Mouse (Mus musculus): ENCODE results near the gene Ripply2. TPM values are rescaled to one million over a fixed set of nuclear protein-coding genes. Genes with fewer than 3 reads are reported as not detected.

The Ripply2 gene
- polyA plus RNA-seq, 1 experiment, result not detected

DNA sequence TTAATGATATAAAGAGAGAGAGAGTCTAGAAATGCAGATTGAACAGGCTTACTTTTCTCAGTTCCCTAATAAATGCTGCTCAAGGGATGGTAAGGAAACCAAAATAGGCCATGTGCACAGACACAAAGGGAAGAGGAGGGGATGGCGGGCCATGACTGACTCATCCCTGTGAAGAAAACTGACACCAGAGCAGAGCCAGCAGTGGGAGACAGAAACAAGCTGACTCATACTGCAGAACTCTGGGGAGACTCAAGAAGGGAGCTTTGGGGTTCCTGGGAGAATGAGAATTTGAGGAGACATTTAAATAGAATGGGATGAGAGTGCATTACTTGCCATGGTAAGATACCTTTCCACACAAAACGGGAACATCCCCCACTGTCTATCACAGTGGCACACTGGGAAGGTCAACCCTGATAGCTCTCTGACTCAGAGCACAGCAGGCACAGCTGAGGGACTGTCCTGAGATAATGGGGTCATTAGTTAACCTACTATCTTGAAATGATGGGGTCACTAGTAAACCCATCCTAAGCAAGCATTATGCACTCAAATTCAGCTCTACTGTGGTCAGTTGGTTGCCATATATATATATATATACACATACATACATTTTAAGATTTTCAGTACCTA, 15.3 kb upstream of the Ripply2 start:
- peak overlapping the region; percentile 57 for H3K4me2 ChIP-seq (ENCODE audit: low read depth)
- H3K36me3 ChIP-seq (ENCODE audit: control insufficient read depth, insufficient read depth), result no peaks in the 10 kb centered on the region
- no peaks in the 10 kb centered on the region for H3K79me2 ChIP-seq (ENCODE audit: control insufficient read depth, insufficient read depth)
- peak; percentile 23 for TF ChIP-seq MAX (IDR thresholded peaks at IDR 0.05; ENCODE audit: low read depth)
- TF ChIP-seq TCF3 (IDR thresholded peaks at IDR 0.05; ENCODE audit: insufficient read length, low read depth), result no peak
- peak in 2 of 3 experiments; percentile 47 to 76 for TF ChIP-seq MYOD1 (IDR thresholded peaks at IDR 0.05; ENCODE audit: control insufficient read depth in 1 of 3, insufficient read length in 2 of 3, low read depth in 2 of 3)
- TF ChIP-seq POLR2AphosphoS2 (IDR thresholded peaks at IDR 0.05; ENCODE audit: insufficient read length, low read depth), result no peak
- no peak for TF ChIP-seq REST (IDR thresholded peaks at IDR 0.05; ENCODE audit: insufficient read depth, insufficient read length)
- TF ChIP-seq CEBPB (IDR thresholded peaks at IDR 0.05; ENCODE audit: insufficient read depth, poor library complexity, severe bottlenecking), result no peak
- no peak for TF ChIP-seq POLR2A (IDR thresholded peaks at IDR 0.05; ENCODE audit: insufficient read length, low read depth)
- TF ChIP-seq TCF12 (IDR thresholded peaks at IDR 0.05; ENCODE audit: insufficient read depth, poor library complexity, severe bottlenecking), result no peak
- peak in 1 of 3 experiments; percentile 19 for TF ChIP-seq MYOG (IDR thresholded peaks at IDR 0.05; ENCODE audit: control insufficient read depth in 1 of 3, insufficient read depth in 1 of 3, insufficient read length in 2 of 3, low read depth in 2 of 3)
- TF ChIP-seq USF1 (IDR thresholded peaks at IDR 0.05; ENCODE audit: low read depth), result no peak
- TF ChIP-seq SRF (IDR thresholded peaks at IDR 0.05; ENCODE audit: control insufficient read depth, insufficient read length, low read depth), result no peak
- TF ChIP-seq E2F4 (IDR thresholded peaks at IDR 0.05; ENCODE audit: insufficient read depth), result no peak
- no peaks in the 10 kb centered on the region for H3K27me3 ChIP-seq (ENCODE audit: control insufficient read depth, insufficient read depth, insufficient read length)
- no peak overlapping the region for H3ac ChIP-seq (ENCODE audit: control insufficient read depth, insufficient read length)
- no peak overlapping the region for H3K4me3 ChIP-seq

DNA sequence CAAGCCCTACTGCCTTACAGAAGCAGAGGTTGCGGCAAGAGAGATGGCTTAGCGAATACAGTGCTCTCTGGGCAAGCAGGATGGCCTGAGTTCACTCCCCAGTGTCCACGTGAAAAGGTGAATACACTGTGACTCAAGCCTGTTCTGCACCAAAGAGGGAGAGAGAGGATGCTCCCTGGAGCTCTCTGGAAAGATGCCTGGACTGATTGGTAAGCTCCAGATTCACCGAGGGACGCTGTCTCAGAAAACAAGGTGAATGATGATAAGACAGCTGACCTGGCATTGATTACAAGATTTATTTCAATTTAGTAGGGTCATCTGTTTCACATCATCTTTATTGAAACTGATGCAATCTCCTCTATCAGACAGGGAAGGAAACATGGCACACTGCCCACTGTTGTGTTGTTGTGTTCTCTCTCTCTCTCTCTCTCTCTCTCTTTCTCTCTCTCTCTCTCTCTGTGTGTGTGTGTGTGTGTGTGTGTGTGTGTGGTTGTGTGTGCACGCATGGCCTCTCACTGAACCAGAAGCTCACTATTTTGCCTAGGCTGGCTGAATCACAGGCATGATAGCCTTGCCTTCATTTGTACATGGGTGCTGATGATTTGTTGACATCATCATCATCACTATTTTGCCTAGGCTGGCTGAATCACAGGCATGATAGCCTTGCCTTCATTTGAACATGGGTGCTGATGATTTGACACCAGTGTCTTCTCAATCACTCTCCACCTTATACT, 10.5 kb upstream of the Ripply2 start:
- no peak overlapping the region for H3ac ChIP-seq (ENCODE audit: control insufficient read depth, insufficient read length)
- TF ChIP-seq SRF (IDR thresholded peaks at IDR 0.05; ENCODE audit: control insufficient read depth, insufficient read length, low read depth) (no peak), TCF12 (IDR thresholded peaks at IDR 0.05; ENCODE audit: insufficient read depth, poor library complexity, severe bottlenecking) (no peak), REST (IDR thresholded peaks at IDR 0.05; ENCODE audit: insufficient read depth, insufficient read length) (no peak), POLR2AphosphoS2 (IDR thresholded peaks at IDR 0.05; ENCODE audit: insufficient read length, low read depth) (no peak), MAX (IDR thresholded peaks at IDR 0.05; ENCODE audit: low read depth) (no peak), CEBPB (IDR thresholded peaks at IDR 0.05; ENCODE audit: insufficient read depth, poor library complexity, severe bottlenecking) (no peak), TCF3 (IDR thresholded peaks at IDR 0.05; ENCODE audit: insufficient read length, low read depth) (no peak), MYOG (IDR thresholded peaks at IDR 0.05; ENCODE audit: control insufficient read depth in 1 of 3, insufficient read depth in 1 of 3, insufficient read length in 2 of 3, low read depth in 2 of 3) (no peak), USF1 (IDR thresholded peaks at IDR 0.05; ENCODE audit: low read depth) (no peak), MYOD1 (IDR thresholded peaks at IDR 0.05; ENCODE audit: control insufficient read depth in 1 of 3, insufficient read length in 2 of 3, low read depth in 2 of 3) (no peak), POLR2A (IDR thresholded peaks at IDR 0.05; ENCODE audit: insufficient read length, low read depth) (no peak), E2F4 (IDR thresholded peaks at IDR 0.05; ENCODE audit: insufficient read depth) (no peak)
- no peaks in the 10 kb centered on the region for H3K36me3 ChIP-seq (ENCODE audit: control insufficient read depth, insufficient read depth)
- no peak overlapping the region for H3K4me2 ChIP-seq (ENCODE audit: low read depth)
- H3K79me2 ChIP-seq (ENCODE audit: control insufficient read depth, insufficient read depth), result no peaks in the 10 kb centered on the region
- H3K4me3 ChIP-seq, result no peak overlapping the region
- H3K27me3 ChIP-seq (ENCODE audit: control insufficient read depth, insufficient read depth, insufficient read length), result no peaks in the 10 kb centered on the region

DNA sequence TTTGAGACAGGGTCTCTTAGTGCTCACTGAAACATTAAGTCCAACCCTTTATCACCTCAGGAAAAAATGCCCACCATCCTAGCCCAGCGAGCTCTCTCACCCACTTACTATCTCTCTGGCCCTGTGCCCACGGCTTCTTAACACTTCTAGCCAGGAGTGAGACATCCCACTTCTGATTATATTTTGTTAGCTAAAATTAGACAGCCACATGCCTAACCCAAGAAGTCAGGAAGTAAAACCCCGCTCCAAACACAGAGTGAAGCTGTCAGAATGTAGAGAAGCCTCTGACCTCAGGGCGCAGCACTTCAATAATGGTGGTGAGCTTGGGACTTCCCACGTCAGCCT, 9.9 kb upstream of the Ripply2 start:
- TF ChIP-seq POLR2AphosphoS2 (IDR thresholded peaks at IDR 0.05; ENCODE audit: insufficient read length, low read depth) (no peak), MAX (IDR thresholded peaks at IDR 0.05; ENCODE audit: low read depth) (no peak), MYOG (IDR thresholded peaks at IDR 0.05; ENCODE audit: control insufficient read depth in 1 of 3, insufficient read depth in 1 of 3, insufficient read length in 2 of 3, low read depth in 2 of 3) (no peak), USF1 (IDR thresholded peaks at IDR 0.05; ENCODE audit: low read depth) (no peak), POLR2A (IDR thresholded peaks at IDR 0.05; ENCODE audit: insufficient read length, low read depth) (no peak), SRF (IDR thresholded peaks at IDR 0.05; ENCODE audit: control insufficient read depth, insufficient read length, low read depth) (no peak), REST (IDR thresholded peaks at IDR 0.05; ENCODE audit: insufficient read depth, insufficient read length) (no peak), TCF3 (IDR thresholded peaks at IDR 0.05; ENCODE audit: insufficient read length, low read depth) (no peak), E2F4 (IDR thresholded peaks at IDR 0.05; ENCODE audit: insufficient read depth) (no peak), TCF12 (IDR thresholded peaks at IDR 0.05; ENCODE audit: insufficient read depth, poor library complexity, severe bottlenecking) (no peak), MYOD1 (IDR thresholded peaks at IDR 0.05; ENCODE audit: control insufficient read depth in 1 of 3, insufficient read length in 2 of 3, low read depth in 2 of 3) (no peak), CEBPB (IDR thresholded peaks at IDR 0.05; ENCODE audit: insufficient read depth, poor library complexity, severe bottlenecking) (no peak)
- Histone ChIP-seq H3K79me2 (ENCODE audit: control insufficient read depth, insufficient read depth) (no peaks in the 10 kb centered on the region), H3ac (ENCODE audit: control insufficient read depth, insufficient read length) (no peak overlapping the region), H3K4me3 (no peak overlapping the region), H3K4me2 (ENCODE audit: low read depth) (no peak overlapping the region), H3K36me3 (ENCODE audit: control insufficient read depth, insufficient read depth) (no peaks in the 10 kb centered on the region), H3K27me3 (ENCODE audit: control insufficient read depth, insufficient read depth, insufficient read length) (no peaks in the 10 kb centered on the region)

DNA sequence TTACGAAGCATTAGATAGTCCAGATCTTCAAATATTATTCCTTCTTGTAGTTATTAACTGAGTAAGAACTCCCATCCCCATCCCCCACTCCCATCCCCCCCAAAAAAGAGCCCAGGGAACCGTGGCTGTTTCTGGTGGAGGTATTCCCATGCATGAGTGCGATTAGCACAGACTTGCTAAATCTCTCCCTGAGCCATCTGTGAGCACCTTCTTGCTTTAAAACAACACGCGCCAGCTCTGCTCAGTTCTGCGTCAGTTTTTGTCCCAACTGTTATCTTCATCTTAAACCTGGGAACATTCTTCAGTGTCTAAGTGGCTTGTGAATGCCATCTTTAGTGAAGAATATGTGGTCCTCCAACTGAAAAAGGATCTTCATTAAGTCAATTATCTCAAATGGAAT, 6.8 kb upstream of the Ripply2 start:
- TF ChIP-seq E2F4 (IDR thresholded peaks at IDR 0.05; ENCODE audit: insufficient read depth) (no peak), USF1 (IDR thresholded peaks at IDR 0.05; ENCODE audit: low read depth) (no peak), POLR2AphosphoS2 (IDR thresholded peaks at IDR 0.05; ENCODE audit: insufficient read length, low read depth) (no peak), TCF3 (IDR thresholded peaks at IDR 0.05; ENCODE audit: insufficient read length, low read depth) (no peak), TCF12 (IDR thresholded peaks at IDR 0.05; ENCODE audit: insufficient read depth, poor library complexity, severe bottlenecking) (no peak), SRF (IDR thresholded peaks at IDR 0.05; ENCODE audit: control insufficient read depth, insufficient read length, low read depth) (no peak), MAX (IDR thresholded peaks at IDR 0.05; ENCODE audit: low read depth) (no peak), CEBPB (IDR thresholded peaks at IDR 0.05; ENCODE audit: insufficient read depth, poor library complexity, severe bottlenecking) (no peak), POLR2A (IDR thresholded peaks at IDR 0.05; ENCODE audit: insufficient read length, low read depth) (no peak), REST (IDR thresholded peaks at IDR 0.05; ENCODE audit: insufficient read depth, insufficient read length) (no peak), MYOG (IDR thresholded peaks at IDR 0.05; ENCODE audit: control insufficient read depth in 1 of 3, insufficient read depth in 1 of 3, insufficient read length in 2 of 3, low read depth in 2 of 3) (no peak), MYOD1 (IDR thresholded peaks at IDR 0.05; ENCODE audit: control insufficient read depth in 1 of 3, insufficient read length in 2 of 3, low read depth in 2 of 3) (no peak)
- no peak overlapping the region for H3K4me2 ChIP-seq (ENCODE audit: low read depth)
- no peaks in the 10 kb centered on the region for H3K36me3 ChIP-seq (ENCODE audit: control insufficient read depth, insufficient read depth)
- no peak overlapping the region for H3K4me3 ChIP-seq
- no peaks in the 10 kb centered on the region for H3K79me2 ChIP-seq (ENCODE audit: control insufficient read depth, insufficient read depth)
- no peaks in the 10 kb centered on the region for H3K27me3 ChIP-seq (ENCODE audit: control insufficient read depth, insufficient read depth, insufficient read length)
- H3ac ChIP-seq (ENCODE audit: control insufficient read depth, insufficient read length), result no peak overlapping the region

All from myocyte (in vitro differentiated cells).